Mouse (Mus musculus): Measurements from ENCODE around the gene Fam71e2.

DNA sequence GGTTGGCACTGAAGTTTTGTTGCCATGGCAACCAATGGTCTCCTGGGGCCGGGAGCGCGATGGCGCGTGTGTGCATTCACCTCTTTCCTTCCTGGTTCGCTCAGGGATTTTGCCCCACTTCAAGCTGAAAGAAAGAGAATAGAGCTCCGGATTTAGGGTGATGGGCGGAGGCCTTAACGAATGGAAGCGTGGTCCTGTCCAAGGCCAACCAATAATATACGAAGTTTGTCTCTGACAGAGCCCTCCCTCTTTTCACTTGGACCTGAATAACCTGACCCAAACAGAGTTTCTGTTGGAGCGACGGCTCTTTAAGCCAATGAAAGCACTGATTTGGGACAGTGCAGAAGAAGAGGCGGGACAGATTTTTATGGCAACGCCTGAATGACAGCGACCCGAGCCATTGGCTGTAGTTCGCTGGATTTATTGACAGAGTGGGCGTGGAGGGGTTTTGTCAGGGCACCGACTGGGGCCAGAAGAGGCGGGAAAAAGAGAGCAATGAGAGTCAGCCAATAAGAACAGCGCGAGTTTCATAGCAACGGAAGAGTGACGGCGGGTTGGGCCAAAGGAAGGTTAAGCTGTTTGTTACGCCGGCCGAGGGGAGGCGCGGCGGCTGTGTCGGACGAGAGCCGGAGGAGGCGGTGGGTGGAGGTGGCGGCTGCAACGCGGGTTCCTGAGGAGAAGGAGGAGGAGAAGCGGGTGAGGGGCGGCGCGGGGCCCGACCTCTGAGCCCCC, 31.4 kb downstream of the Fam71e2 start, which contains the start of gene Kmt5c:
- TF ChIP-seq GATA1 (IDR thresholded peaks at IDR 0.05; ENCODE audit: borderline replicate concordance, low read length): no peak
- no peak for TF ChIP-seq FLI1 (IDR thresholded peaks at IDR 0.05; ENCODE audit: low read length)
